Mouse (Mus musculus) kidney, embryonic 14.5 days (tissue): Measurements from ENCODE around the gene Ipo4. TPM values are rescaled to one million over a fixed set of nuclear protein-coding genes. Genes with fewer than 3 reads are reported as not detected.

Experiments
- ATAC-seq: fragments of 200-750 bp; cut with Nextera tagmentation; 2 replicates; pipeline ENCODE4 v1.8.0; 2017; ENCODE audit warnings: moderate number of reproducible peaks, mild to moderate bottlenecking, moderate TSS enrichment, moderate library complexity; ENCODE audit not compliant: low FRiP score, low TSS enrichment
- H3K27ac ChIP-seq: fragments of 300-500 bp; sonication (generic); 2 replicates; pipeline ENCODE4 v1.5.1; 2014; ENCODE audit warnings: low read depth, mild to moderate bottlenecking, low read length, moderate library complexity, mixed read lengths
- H3K27me3 ChIP-seq: fragments of 300-500 bp; sonication (generic); 2 replicates; pipeline ENCODE4 v1.6.1; 2014; ENCODE audit warnings: mild to moderate bottlenecking, low read length; ENCODE audit not compliant: control insufficient read depth, insufficient read depth
- H3K36me3 ChIP-seq: fragments of 300-500 bp; sonication (generic); 2 replicates; pipeline ENCODE4 v1.6.1; 2014; ENCODE audit warnings: low read length, mixed read lengths; ENCODE audit not compliant: control insufficient read depth, insufficient read depth
- H3K4me1 ChIP-seq: fragments of 300-500 bp; sonication (generic); 2 replicates; pipeline ENCODE4 v1.6.1; 2014; ENCODE audit warnings: low read length, mixed read lengths; ENCODE audit not compliant: control insufficient read depth, insufficient read depth
- H3K4me2 ChIP-seq: fragments of 300-500 bp; sonication (generic); replicated peaks from 2 replicates; pipeline ENCODE4 v1.6.1; 2014; ENCODE audit warnings: low read depth, mild to moderate bottlenecking, low read length
- H3K4me3 ChIP-seq: fragments of 300-500 bp; sonication (generic); 2 replicates; pipeline ENCODE4 v1.5.1; 2014; ENCODE audit warnings: mild to moderate bottlenecking, low read length
- H3K9ac ChIP-seq: fragments of 300-500 bp; sonication (generic); 2 replicates; pipeline ENCODE4 v1.6.1; 2014; ENCODE audit warnings: low read depth, mild to moderate bottlenecking, low read length, moderate library complexity
- H3K9me3 ChIP-seq: fragments of 300-500 bp; sonication (generic); 2 replicates; pipeline ENCODE4 v1.6.1; 2016; ENCODE audit warnings: low read length; ENCODE audit not compliant: control insufficient read depth
- WGBS: fragments of 180-500 bp; shearing (Covaris S2); extraction: QIAGEN DNeasy Blood & Tissue Kit; methylation state at CpG from one replicate; pipeline ENCODE4 v1.1.7; 2014; 5-methylcytosine and 5-hydroxymethylcytosine counted together
- polyA plus RNA-seq: library from polyadenylated mRNA; unstranded; fragments of >200 nt; fragmentation: Nextera tagmentation; extraction: Ambion mirVana; gene quantifications from 2 replicates; pipeline ENCODE4 v1.2.1, GENCODE M21; 2014

The Ipo4 gene
- polyA plus RNA-seq = 101 and 119 TPM in 2 replicates

- H3K36me3 ChIP-seq = peaks cover 82% of the 10 kb centered on the region
- WGBS = 2% methylated on average over 33 of the region's 33 CpGs
- peak within 1 kb of the TSS; percentile 75 for H3K9ac ChIP-seq
- H3K4me1 ChIP-seq = peaks cover 12% of the 10 kb centered on the region
- no peaks in the 10 kb centered on the region for H3K9me3 ChIP-seq
- peak; percentile 88 for ATAC-seq
- peak within 1 kb of the TSS; percentile 93 for H3K4me2 ChIP-seq
- peak within 1 kb of the TSS; percentile 69; the same call in 1 of the 2 replicates for H3K27ac ChIP-seq
- no peaks in the 10 kb centered on the region for H3K27me3 ChIP-seq
- H3K4me3 ChIP-seq = peak within 1 kb of the TSS; percentile 80
These were observed at the start of gene Ipo4 for GRCm38 (mm10) chr14:55635523-55636007. Gene Ipo4 (minus strand): TSS chr14:55635957.

- H3K4me1 ChIP-seq = 0 out of 2 replicates have a peak, but pooled peaks cover 8% of the 10 kb centered on the region
- H3K9me3 ChIP-seq = no peaks in the 10 kb centered on the region
- H3K4me2 ChIP-seq = peak overlapping the region; percentile 77
- H3K9ac ChIP-seq = peak overlapping the region; percentile 72
- H3K27ac ChIP-seq = no peak overlapping the region
- no peak; the same call in 1 of the 2 replicates for ATAC-seq
- peak overlapping the region; percentile 82 for H3K4me3 ChIP-seq
- WGBS = 16% methylated on average over 3 of the region's 3 CpGs
- no peaks in the 10 kb centered on the region for H3K27me3 ChIP-seq
- H3K36me3 ChIP-seq = peaks cover 35% of the 10 kb centered on the region
These were observed 46.3 kb upstream of the Ipo4 start for GRCm38 (mm10) chr14:55682118-55682493.

- peak within 1 kb of the TSS; percentile 72 for H3K9ac ChIP-seq
These were observed 45.7 kb upstream of the Ipo4 start, which contains the start of gene Tinf2 for GRCm38 (mm10) chr14:55681160-55682117. Gene Tinf2 (minus strand): TSS chr14:55681820.

GRCm38 (mm10) chr14:55677615-55678014 lies 41.9 kb upstream of the Ipo4 start:
- Histone ChIP-seq H3K4me1 (0 out of 2 replicates have a peak, but pooled peaks cover 8% of the 10 kb centered on the region), H3K4me2 (no peak overlapping the region), H3K9ac (no peak overlapping the region), H3K27me3 (no peaks in the 10 kb centered on the region), H3K27ac (no peak overlapping the region), H3K9me3 (no peaks in the 10 kb centered on the region), H3K4me3 (no peak overlapping the region), H3K36me3 (peaks cover 55% of the 10 kb centered on the region)
- ATAC-seq = no peak
- 86% methylated on average over 4 of the region's 4 CpGs for WGBS

More at GRCm38 (mm10) chr14:55681160-55682117, 45.7 kb upstream of the Ipo4 start, which contains the start of gene Tinf2:
- WGBS = under 1% methylated on average over 66 of the region's 66 CpGs
- Histone ChIP-seq H3K4me3 (peak within 1 kb of the TSS; percentile 82), H3K36me3 (peaks cover 42% of the 10 kb centered on the region), H3K4me2 (peak within 1 kb of the TSS; percentile 77), H3K9me3 (no peaks in the 10 kb centered on the region), H3K27ac (peak within 1 kb of the TSS; percentile 90; the same call in 1 of the 2 replicates), H3K4me1 (0 out of 2 replicates have a peak, but pooled peaks cover 8% of the 10 kb centered on the region), H3K27me3 (no peaks in the 10 kb centered on the region)
- ATAC-seq = peak; percentile 97

GRCm38 (mm10) chr14:55672741-55673060 lies 36.9 kb upstream of the Ipo4 start:
- WGBS = 73% methylated on average over 7 of the region's 7 CpGs
- Histone ChIP-seq H3K9ac (peak overlapping the region; percentile 89; the same call in 1 of the 2 replicates), H3K27ac (peak overlapping the region; percentile 90; the same call in 1 of the 2 replicates), H3K27me3 (no peaks in the 10 kb centered on the region), H3K4me2 (peak overlapping the region; percentile 94), H3K9me3 (no peaks in the 10 kb centered on the region), H3K4me1 (peaks cover 12% of the 10 kb centered on the region), H3K36me3 (peaks cover 30% of the 10 kb centered on the region), H3K4me3 (peak overlapping the region; percentile 89)
- ATAC-seq = no peak

- Histone ChIP-seq H3K9ac (peak within 1 kb of the TSS; percentile 89), H3K27me3 (no peaks in the 10 kb centered on the region), H3K27ac (peak within 1 kb of the TSS; percentile 90), H3K9me3 (no peaks in the 10 kb centered on the region), H3K36me3 (peaks cover 24% of the 10 kb centered on the region), H3K4me2 (peak within 1 kb of the TSS; percentile 94), H3K4me1 (peaks cover 12% of the 10 kb centered on the region), H3K4me3 (peak within 1 kb of the TSS; percentile 89)
- WGBS = under 1% methylated on average over 38 of the region's 38 CpGs
- ATAC-seq = peak; percentile 97
These were observed 36.3 kb upstream of the Ipo4 start, which contains the start of the genes Gmpr2 and Nedd8 for GRCm38 (mm10) chr14:55671833-55672740. Gene Gmpr2 (plus strand): TSS chr14:55671941. Gene Nedd8 (minus strand): TSS chr14:55672124.

GRCm38 (mm10) chr14:55671486-55671832 lies 35.7 kb upstream of the Ipo4 start:
- 1% methylated on average over 12 of the region's 12 CpGs for WGBS
- peaks cover 23% of the 10 kb centered on the region for H3K36me3 ChIP-seq
- no peaks in the 10 kb centered on the region for H3K9me3 ChIP-seq
- no peaks in the 10 kb centered on the region for H3K27me3 ChIP-seq
- peak overlapping the region; percentile 90 for H3K27ac ChIP-seq
- H3K4me3 ChIP-seq = peak overlapping the region; percentile 89
- peak overlapping the region; percentile 89 for H3K9ac ChIP-seq
- peak; percentile 24; the same call in 1 of the 2 replicates for ATAC-seq
- H3K4me2 ChIP-seq = peak overlapping the region; percentile 94
- H3K4me1 ChIP-seq = peaks cover 12% of the 10 kb centered on the region

GRCm38 (mm10) chr14:55660636-55661035 lies 24.9 kb upstream of the Ipo4 start:
- 53% methylated on average over 2 of the region's 2 CpGs for WGBS
- peak; percentile 38 for ATAC-seq
- Histone ChIP-seq H3K27ac (no peak overlapping the region; the same call in 1 of the 2 replicates), H3K9me3 (no peaks in the 10 kb centered on the region), H3K36me3 (peaks cover 28% of the 10 kb centered on the region; the same call in 1 of the 2 replicates), H3K9ac (no peak overlapping the region), H3K4me3 (peak overlapping the region; percentile 75; the same call in 1 of the 2 replicates), H3K4me1 (peaks cover 5% of the 10 kb centered on the region; the same call in 1 of the 2 replicates), H3K27me3 (no peaks in the 10 kb centered on the region), H3K4me2 (peak overlapping the region; percentile 59; the same call in 1 of the 2 replicates)
